Comparison of ENCODE assay signal across 8 mouse cellular contexts in genomic region chr4:155143871-155144502, GRCm38 (mm10). TPM values are rescaled to one million over a fixed set of nuclear protein-coding genes. Genes with fewer than 3 reads are reported as not detected.
DNase-seq lines count a peak whose midpoint lies in the region; ATAC-seq lines count a peak whose summit lies in the region.

No protein-coding gene starts in this region.

- intact Hi-C loops in heart, postnatal 10 days (cut with DNase I), result no loop called here

- H3K4me1 ChIP-seq in forebrain, embryonic 15.5 days, result peaks cover 30% of the 10 kb centered on the region
- H3K4me1 ChIP-seq in lung, embryonic 15.5 days, result peaks cover 60% of the 10 kb centered on the region

- peak; percentile 85 for ATAC-seq in forebrain, embryonic 15.5 days (replicated peaks)
- ATAC-seq in lung, embryonic 15.5 days (ENCODE audit: borderline replicate concordance, extremely low read depth, low FRiP score, low TSS enrichment), result peak; percentile 87
- ATAC-seq in activated CD4-positive, CD25-positive, alpha-beta regulatory T cell, adult 4 months, result no peak

- no peaks in the 10 kb centered on the region for H3K9me3 ChIP-seq in forebrain, embryonic 15.5 days
- H3K9me3 ChIP-seq in lung, embryonic 15.5 days, result no peaks in the 10 kb centered on the region

- no peak overlapping the region for H3K4me3 ChIP-seq in forebrain, embryonic 15.5 days
- no peak overlapping the region for H3K4me3 ChIP-seq in lung, embryonic 15.5 days

- peak; percentile 64 to 73 for DNase-seq in cerebellum, postnatal 10 days
- DNase-seq in cerebellum, adult 9-10 months, result no peak
- peak; percentile 89 for DNase-seq in heart, postnatal 10 days
- DNase-seq in kidney, postnatal 25 days, result peak; percentile 61 to 87
- peak; percentile 60 for DNase-seq in retina, embryonic 14.5 days (ENCODE audit: low spot score)

- H3K9ac ChIP-seq in forebrain, embryonic 15.5 days (replicated peaks), result peak overlapping the region; percentile 22; the same call in 1 of the 2 replicates
- peak overlapping the region; percentile 32; the same call in 1 of the 2 replicates for H3K9ac ChIP-seq in lung, embryonic 15.5 days

- H3K27me3 ChIP-seq in forebrain, embryonic 15.5 days, result no peaks in the 10 kb centered on the region
- H3K27me3 ChIP-seq in lung, embryonic 15.5 days, result no peaks in the 10 kb centered on the region

- no peak overlapping the region for H3K4me2 ChIP-seq in forebrain, embryonic 15.5 days (replicated peaks)
- H3K4me2 ChIP-seq in lung, embryonic 15.5 days, result peak overlapping the region; percentile 7

- H3K36me3 ChIP-seq in forebrain, embryonic 15.5 days, result no peaks in the 10 kb centered on the region
- no peaks in the 10 kb centered on the region for H3K36me3 ChIP-seq in lung, embryonic 15.5 days

- H3K27ac ChIP-seq in forebrain, embryonic 15.5 days (replicated peaks), result peak overlapping the region; percentile 79
- peak overlapping the region; percentile 99 for H3K27ac ChIP-seq in lung, embryonic 15.5 days

- WGBS in forebrain, embryonic 15.5 days, result 16% methylated on average over 12 of the region's 12 CpGs
- 22% methylated on average over 12 of the region's 12 CpGs for WGBS in lung, embryonic 15.5 days

RNA-seq across cellular contexts. Expression of gene Morn1, which starts 57.6 kb away (rescaled TPM):
- polyA plus RNA-seq in forebrain, embryonic 15.5 days (2015; fragmentation: Nextera tagmentation; extraction: Ambion mirVana), result 8.8 and 8.9 TPM in 2 replicates
- total RNA-seq in heart, postnatal 10 days (2021), result 1 to 10 TPM; 2.8 to 3.8 TPM
- 5.9 and 7.7 TPM in 2 replicates for polyA plus RNA-seq in lung, embryonic 15.5 days (2015; fragmentation: Nextera tagmentation; extraction: Ambion mirVana)
- 1 to 10 TPM; 1.2 to 1.6 TPM for polyA plus RNA-seq in activated CD4-positive, CD25-positive, alpha-beta regulatory T cell, adult 4 months (2017; shearing (Covaris generic))

RNA-seq across cellular contexts. Expression of gene Rer1, which starts 57.8 kb away (rescaled TPM):
- 127 TPM in 2 replicates for polyA plus RNA-seq in forebrain, embryonic 15.5 days (2015; fragmentation: Nextera tagmentation; extraction: Ambion mirVana)
- 10 to 100 TPM; 71.8 to 77.3 TPM for total RNA-seq in heart, postnatal 10 days (2021)
- polyA plus RNA-seq in lung, embryonic 15.5 days (2015; fragmentation: Nextera tagmentation; extraction: Ambion mirVana), result 157 and 163 TPM in 2 replicates
- polyA plus RNA-seq in activated CD4-positive, CD25-positive, alpha-beta regulatory T cell, adult 4 months (2017; shearing (Covaris generic)), result 100 to 1,000 TPM; 109 to 129 TPM
